Mouse (Mus musculus): ENCODE data around the gene Cnfn. TPM values are rescaled to one million over a fixed set of nuclear protein-coding genes. Genes with fewer than 3 reads are reported as not detected.

Gene Cnfn
- polyA plus RNA-seq, 1 experiment = not detected

GRCm38 (mm10) chr7:25390054-25390770 is 20.7 kb upstream of the Cnfn start:
- no peak for DNase-seq (ENCODE audit: low read depth)

GRCm38 (mm10) chr7:25388916-25389315 is 19.4 kb upstream of the Cnfn start:
- DNase-seq (ENCODE audit: low read depth) = no peak

GRCm38 (mm10) chr7:25387811-25388440 is 18.4 kb upstream of the Cnfn start:
- no peak for DNase-seq (ENCODE audit: low read depth)

GRCm38 (mm10) chr7:25385850-25386555 is 16.5 kb upstream of the Cnfn start:
- no peak for DNase-seq (ENCODE audit: low read depth)

- DNase-seq (ENCODE audit: low read depth) = no peak
Observed at GRCm38 (mm10) chr7:25385259-25385658, 15.7 kb upstream of the Cnfn start.

GRCm38 (mm10) chr7:25384818-25385217 is 15.3 kb upstream of the Cnfn start:
- no peak for DNase-seq (ENCODE audit: low read depth)

- DNase-seq (ENCODE audit: low read depth) = no peak
Observed at GRCm38 (mm10) chr7:25384318-25384717, 14.8 kb upstream of the Cnfn start.

GRCm38 (mm10) chr7:25383891-25384290 is 14.4 kb upstream of the Cnfn start:
- DNase-seq (ENCODE audit: low read depth) = no peak

GRCm38 (mm10) chr7:25383385-25383784 is 13.9 kb upstream of the Cnfn start:
- DNase-seq (ENCODE audit: low read depth) = no peak

GRCm38 (mm10) chr7:25382541-25382940 is 13.0 kb upstream of the Cnfn start:
- DNase-seq (ENCODE audit: low read depth) = no peak

- DNase-seq (ENCODE audit: low read depth) = no peak
Observed at GRCm38 (mm10) chr7:25381284-25381680, 11.8 kb upstream of the Cnfn start.

GRCm38 (mm10) chr7:25380392-25381283 is 11.1 kb upstream of the Cnfn start:
- no peak for DNase-seq (ENCODE audit: low read depth)

GRCm38 (mm10) chr7:25379551-25380351 is 10.2 kb upstream of the Cnfn start:
- DNase-seq (ENCODE audit: low read depth) = no peak

- DNase-seq (ENCODE audit: low read depth) = no peak
Observed at GRCm38 (mm10) chr7:25378181-25379100, 8.9 kb upstream of the Cnfn start.

GRCm38 (mm10) chr7:25377100-25377700 is 7.7 kb upstream of the Cnfn start:
- DNase-seq (ENCODE audit: low read depth) = no peak

GRCm38 (mm10) chr7:25376556-25376955 is 7.0 kb upstream of the Cnfn start:
- DNase-seq (ENCODE audit: low read depth) = no peak

- DNase-seq (ENCODE audit: low read depth) = no peak
Observed at GRCm38 (mm10) chr7:25372441-25372840, 2.9 kb upstream of the Cnfn start.

GRCm38 (mm10) chr7:25368333-25368732 is 1.2 kb downstream of the Cnfn start:
- DNase-seq (ENCODE audit: low read depth) = no peak

GRCm38 (mm10) chr7:25367632-25368293 is 1.8 kb downstream of the Cnfn start:
- no peak for DNase-seq (ENCODE audit: low read depth)

Measured in gonadal fat pad, adult 2 months (tissue).